Mouse (Mus musculus): ENCODE data around the gene Spint2. TPM values are rescaled to one million over a fixed set of nuclear protein-coding genes. Genes with fewer than 3 reads are reported as not detected.
"Not testable (repeated sequence)": the region's sequence is repeated elsewhere in the genome, so short reads cannot be mapped to it uniquely, and the experiment has no call there.

Spint2 gene
- polyA plus RNA-seq, 1 experiment from 2014 or later, result 309 TPM

GRCm38 (mm10) chr7:29228202-29228601, 53.5 kb downstream of the Spint2 start:
- no peak overlapping the region for H3K4me2 ChIP-seq (ENCODE audit: low read depth, low read length)
- H3K4me3 ChIP-seq (ENCODE audit: low read length), result no peak overlapping the region
- ATAC-seq (ENCODE audit: low read depth), result no peak
- peaks cover 6% of the 10 kb centered on the region; the same call in 1 of the 2 replicates for H3K27me3 ChIP-seq (ENCODE audit: control insufficient read depth, insufficient read depth, low read depth, low read length)
- 66% methylated on average over 4 of the region's 4 CpGs for WGBS
- no peaks in the 10 kb centered on the region for H3K9me3 ChIP-seq (ENCODE audit: control insufficient read depth, low read length)
- H3K27ac ChIP-seq (ENCODE audit: low read length), result no peak overlapping the region
- H3K9ac ChIP-seq (ENCODE audit: low read length), result no peak overlapping the region
- H3K36me3 ChIP-seq (ENCODE audit: control insufficient read depth, insufficient read depth, low read length), result no peaks in the 10 kb centered on the region
- no peaks in the 10 kb centered on the region; the same call in 1 of the 2 replicates for H3K4me1 ChIP-seq (replicated peaks; ENCODE audit: control insufficient read depth, insufficient read depth, low read length)

GRCm38 (mm10) chr7:29225520-29225919, 56.2 kb downstream of the Spint2 start:
- no peak overlapping the region for H3K27ac ChIP-seq (ENCODE audit: low read length)
- H3K4me1 ChIP-seq (replicated peaks; ENCODE audit: control insufficient read depth, insufficient read depth, low read length), result no peaks in the 10 kb centered on the region; the same call in 1 of the 2 replicates
- no peaks in the 10 kb centered on the region for H3K27me3 ChIP-seq (ENCODE audit: control insufficient read depth, insufficient read depth, low read depth, low read length)
- H3K36me3 ChIP-seq (ENCODE audit: control insufficient read depth, insufficient read depth, low read length), result no peaks in the 10 kb centered on the region
- WGBS, result 60% methylated on average over 13 of the region's 13 CpGs
- no peaks in the 10 kb centered on the region for H3K9me3 ChIP-seq (ENCODE audit: control insufficient read depth, low read length)
- no peak for ATAC-seq (ENCODE audit: low read depth)
- no peak overlapping the region for H3K4me3 ChIP-seq (ENCODE audit: low read length)
- H3K9ac ChIP-seq (ENCODE audit: low read length), result peak overlapping the region; percentile 13; the same call in 1 of the 2 replicates
- no peak overlapping the region for H3K4me2 ChIP-seq (ENCODE audit: low read depth, low read length)

- Histone ChIP-seq H3K9ac (ENCODE audit: low read length) (no peak overlapping the region), H3K36me3 (ENCODE audit: control insufficient read depth, insufficient read depth, low read length) (0 out of 2 replicates have a peak, but pooled peaks cover 2% of the 10 kb centered on the region), H3K4me2 (ENCODE audit: low read depth, low read length) (no peak overlapping the region; the same call in 1 of the 2 replicates), H3K4me1 (replicated peaks; ENCODE audit: control insufficient read depth, insufficient read depth, low read length) (no peaks in the 10 kb centered on the region; the same call in 1 of the 2 replicates), H3K27ac (ENCODE audit: low read length) (no peak overlapping the region), H3K4me3 (ENCODE audit: low read length) (no peak overlapping the region), H3K27me3 (ENCODE audit: control insufficient read depth, insufficient read depth, low read depth, low read length) (no peaks in the 10 kb centered on the region), H3K9me3 (ENCODE audit: control insufficient read depth, low read length) (peaks cover 5% of the 10 kb centered on the region)
- ATAC-seq (ENCODE audit: low read depth), result no peak
- 16% methylated on average over 16 of the region's 16 CpGs for WGBS
Observed at GRCm38 (mm10) chr7:29224756-29225394, 56.8 kb downstream of the Spint2 start.

- Histone ChIP-seq H3K4me2 (ENCODE audit: low read depth, low read length) (no peak overlapping the region), H3K9me3 (ENCODE audit: control insufficient read depth, low read length) (peaks cover 6% of the 10 kb centered on the region), H3K4me3 (ENCODE audit: low read length) (no peak overlapping the region), H3K9ac (ENCODE audit: low read length) (no peak overlapping the region), H3K27me3 (ENCODE audit: control insufficient read depth, insufficient read depth, low read depth, low read length) (no peaks in the 10 kb centered on the region), H3K36me3 (ENCODE audit: control insufficient read depth, insufficient read depth, low read length) (0 out of 2 replicates have a peak, but pooled peaks cover under 1% of the 10 kb centered on the region), H3K27ac (ENCODE audit: low read length) (peak overlapping the region; percentile 52; the same call in 1 of the 2 replicates), H3K4me1 (replicated peaks; ENCODE audit: control insufficient read depth, insufficient read depth, low read length) (peaks cover 3% of the 10 kb centered on the region)
- 37% methylated on average over 15 of the region's 15 CpGs for WGBS
- ATAC-seq (ENCODE audit: low read depth), result no peak
Observed at GRCm38 (mm10) chr7:29214846-29215245, 66.9 kb downstream of the Spint2 start.

GRCm38 (mm10) chr7:29214236-29214635, 67.5 kb downstream of the Spint2 start:
- no peak overlapping the region for H3K4me2 ChIP-seq (ENCODE audit: low read depth, low read length)
- H3K27me3 ChIP-seq (ENCODE audit: control insufficient read depth, insufficient read depth, low read depth, low read length), result no peaks in the 10 kb centered on the region
- ATAC-seq (ENCODE audit: low read depth), result peak; percentile 31
- H3K9ac ChIP-seq (ENCODE audit: low read length), result no peak overlapping the region
- WGBS, result 38% methylated on average over 2 of the region's 2 CpGs
- H3K4me3 ChIP-seq (ENCODE audit: low read length), result no peak overlapping the region
- H3K36me3 ChIP-seq (ENCODE audit: control insufficient read depth, insufficient read depth, low read length), result no peaks in the 10 kb centered on the region
- H3K9me3 ChIP-seq (ENCODE audit: control insufficient read depth, low read length), result 0 out of 2 replicates have a peak, but pooled peaks cover 3% of the 10 kb centered on the region
- H3K4me1 ChIP-seq (replicated peaks; ENCODE audit: control insufficient read depth, insufficient read depth, low read length), result peaks cover 3% of the 10 kb centered on the region
- H3K27ac ChIP-seq (ENCODE audit: low read length), result peak overlapping the region; percentile 52

GRCm38 (mm10) chr7:29213675-29214082, 68.0 kb downstream of the Spint2 start, which contains the start of gene Catsperg1:
TSS of gene Catsperg1 (minus strand) at chr7:29214035.
- Histone ChIP-seq H3K4me2 (ENCODE audit: low read depth, low read length) (peak within 1 kb of the TSS; percentile 27), H3K27ac (ENCODE audit: low read length) (peak within 1 kb of the TSS; percentile 52), H3K36me3 (ENCODE audit: control insufficient read depth, insufficient read depth, low read length) (no peaks in the 10 kb centered on the region), H3K9me3 (ENCODE audit: control insufficient read depth, low read length) (0 out of 2 replicates have a peak, but pooled peaks cover 3% of the 10 kb centered on the region), H3K27me3 (ENCODE audit: control insufficient read depth, insufficient read depth, low read depth, low read length) (no peaks in the 10 kb centered on the region), H3K9ac (ENCODE audit: low read length) (no peak within 1 kb of the TSS), H3K4me1 (replicated peaks; ENCODE audit: control insufficient read depth, insufficient read depth, low read length) (peaks cover 3% of the 10 kb centered on the region), H3K4me3 (ENCODE audit: low read length) (no peak within 1 kb of the TSS; the same call in 1 of the 2 replicates)
- WGBS, result 6% methylated on average over 20 of the region's 20 CpGs
- peak; percentile 63 for ATAC-seq (ENCODE audit: low read depth)

- not testable (repeated sequence) for H3K4me3 ChIP-seq (ENCODE audit: low read length)
Observed at GRCm38 (mm10) chr7:29212775-29213560, 68.7 kb downstream of the Spint2 start.

GRCm38 (mm10) chr7:29212199-29212765, 69.4 kb downstream of the Spint2 start:
- H3K4me2 ChIP-seq (ENCODE audit: low read depth, low read length), result peak overlapping the region; percentile 57
- whole genome bisulfite sequencing, result 22% methylated on average over 26 of the region's 26 CpGs
- H3K27ac ChIP-seq (ENCODE audit: low read length), result peak overlapping the region; percentile 94
- ATAC-seq (ENCODE audit: low read depth), result no peak
- H3K4me3 ChIP-seq (ENCODE audit: low read length), result peak overlapping the region; percentile 48
- H3K27me3 ChIP-seq (ENCODE audit: control insufficient read depth, insufficient read depth, low read depth, low read length), result no peaks in the 10 kb centered on the region
- H3K36me3 ChIP-seq (ENCODE audit: control insufficient read depth, insufficient read depth, low read length), result no peaks in the 10 kb centered on the region
- 0 out of 2 replicates have a peak, but pooled peaks cover 3% of the 10 kb centered on the region for H3K9me3 ChIP-seq (ENCODE audit: control insufficient read depth, low read length)
- H3K9ac ChIP-seq (ENCODE audit: low read length), result no peak overlapping the region; the same call in 1 of the 2 replicates
- peaks cover 3% of the 10 kb centered on the region for H3K4me1 ChIP-seq (replicated peaks; ENCODE audit: control insufficient read depth, insufficient read depth, low read length)

More at GRCm38 (mm10) chr7:29212775-29213560, 68.7 kb downstream of the Spint2 start:
- not testable (repeated sequence) for H3K36me3 ChIP-seq (ENCODE audit: control insufficient read depth, insufficient read depth, low read length); H3K9ac ChIP-seq (ENCODE audit: low read length); H3K27me3 ChIP-seq (ENCODE audit: control insufficient read depth, insufficient read depth, low read depth, low read length); H3K27ac ChIP-seq (ENCODE audit: low read length); H3K9me3 ChIP-seq (ENCODE audit: control insufficient read depth, low read length); ATAC-seq (ENCODE audit: low read depth); H3K4me1 ChIP-seq (replicated peaks; ENCODE audit: control insufficient read depth, insufficient read depth, low read length)
- peak overlapping the region; percentile 27 for H3K4me2 ChIP-seq (ENCODE audit: low read depth, low read length)
- 22% methylated on average over 40 of the region's 40 CpGs for whole genome bisulfite sequencing

Data from lung, embryonic 16.5 days (tissue).